Mouse (Mus musculus) intestine, postnatal 0 days (tissue): ENCODE measurements around the gene Tlnrd1. TPM values are rescaled to one million over a fixed set of nuclear protein-coding genes. Genes with fewer than 3 reads are reported as not detected.
A peak's percentile ranks its signal among the peaks of the same experiment; 100 is the strongest.

Source experiments
- ATAC-seq: fragments of 200-750 bp; cut with Nextera tagmentation; 2 replicates; pipeline ENCODE4 v1.8.0; 2017; ENCODE audit warnings: mild to moderate bottlenecking, moderate TSS enrichment, moderate library complexity
- H3K27ac ChIP-seq: fragments of 300-500 bp; sonication (generic); 2 replicates; pipeline ENCODE4 v1.5.1; 2014; ENCODE audit warnings: mild to moderate bottlenecking, low read depth, low read length, moderate library complexity
- H3K27me3 ChIP-seq: fragments of 300-500 bp; sonication (generic); replicated peaks from 2 replicates; pipeline ENCODE4 v1.6.1; 2014; ENCODE audit warnings: low read length, mixed read lengths; ENCODE audit not compliant: control insufficient read depth, insufficient read depth
- H3K36me3 ChIP-seq: fragments of 300-500 bp; sonication (generic); 2 replicates; pipeline ENCODE4 v1.6.1; 2014; ENCODE audit warnings: mild to moderate bottlenecking, moderate library complexity; ENCODE audit not compliant: control insufficient read depth, insufficient read depth
- H3K4me1 ChIP-seq: fragments of 300-500 bp; sonication (generic); replicated peaks from 2 replicates; pipeline ENCODE4 v1.6.1; 2014; ENCODE audit warnings: antibody characterized with exemption, low read length, mixed read lengths; ENCODE audit not compliant: control insufficient read depth, insufficient read depth
- H3K4me2 ChIP-seq: fragments of 300-500 bp; sonication (generic); replicated peaks from 2 replicates; pipeline ENCODE4 v1.6.1; 2014; ENCODE audit warnings: low read depth, mild to moderate bottlenecking, moderate library complexity
- H3K4me3 ChIP-seq: fragments of 300-500 bp; sonication (generic); 2 replicates; pipeline ENCODE4 v1.5.1; 2014; ENCODE audit warnings: low read depth, low read length
- H3K9ac ChIP-seq: fragments of 300-500 bp; sonication (generic); 2 replicates; pipeline ENCODE4 v1.6.1; 2014; ENCODE audit warnings: mild to moderate bottlenecking, low read depth, low read length
- H3K9me3 ChIP-seq: fragments of 300-500 bp; sonication (generic); 2 replicates; pipeline ENCODE4 v1.6.1; 2016; ENCODE audit warnings: mixed run types; ENCODE audit not compliant: control insufficient read depth
- CTCF ChIP-seq: sonication (generic); IDR thresholded peaks from 2 replicates; pipeline ENCODE4 v1.5.1; 2016; ENCODE audit warnings: low read depth, mild to moderate bottlenecking, control low read depth, antibody characterized with exemption, moderate library complexity
- WGBS: fragments of 180-500 bp; shearing (Covaris S2); extraction: QIAGEN DNeasy Blood & Tissue Kit; methylation state at CpG from one replicate; pipeline ENCODE4 v1.1.7; 2014; 5-methylcytosine and 5-hydroxymethylcytosine counted together
- polyA plus RNA-seq: library from polyadenylated mRNA; unstranded; fragments of >200 nt; fragmentation: Nextera tagmentation; extraction: Ambion mirVana; gene quantifications from 2 replicates; pipeline ENCODE4 v1.2.1, GENCODE M21; 2015

Tlnrd1 gene
- polyA plus RNA-seq, 1 experiment from 2014 or later = 11.8 TPM

DNA sequence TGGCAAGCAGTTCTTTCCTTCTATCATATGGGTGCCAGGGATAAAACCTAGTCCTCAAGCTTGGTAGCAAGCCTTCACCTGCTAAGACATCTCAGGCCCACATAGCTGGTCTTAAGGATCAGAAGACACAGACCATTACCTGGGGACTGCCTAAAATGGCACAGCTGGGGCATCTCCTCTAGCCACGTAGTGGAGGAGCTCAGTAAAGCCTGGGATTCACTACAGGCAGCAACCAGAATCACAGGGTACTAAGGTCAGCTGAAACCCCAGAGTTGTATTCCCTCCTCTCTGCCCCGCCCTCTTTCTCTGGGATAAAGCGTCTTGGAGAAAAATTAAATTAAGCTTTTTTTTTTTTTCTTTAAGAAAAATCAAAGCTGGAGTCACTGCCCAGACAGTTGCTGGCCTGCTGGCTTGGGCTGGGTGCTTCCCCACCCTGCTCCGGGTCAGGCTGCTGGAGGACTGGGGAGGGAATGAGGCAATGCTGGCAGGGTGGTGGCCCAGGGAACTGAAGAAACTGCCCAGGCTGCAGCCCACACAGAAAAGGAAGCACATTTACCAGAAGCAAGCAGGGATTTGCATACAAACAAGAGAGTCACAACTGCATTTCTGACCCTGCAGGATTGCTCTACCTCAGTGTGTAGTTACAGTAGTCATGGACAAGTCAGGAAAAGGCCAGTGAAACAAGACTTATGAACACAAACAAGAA, 24.6 kb downstream of the Tlnrd1 start:
- no peaks in the 10 kb centered on the region for H3K36me3 ChIP-seq
- no peak overlapping the region; the same call in 1 of the 2 replicates for H3K4me2 ChIP-seq
- 29% methylated on average over 4 of the region's 4 CpGs for WGBS
- TF ChIP-seq CTCF = no peak
- no peak overlapping the region for H3K9ac ChIP-seq
- peaks cover 12% of the 10 kb centered on the region; the same call in 1 of the 2 replicates for H3K4me1 ChIP-seq
- ATAC-seq = peak; percentile 67; the same call in 1 of the 2 replicates
- H3K27me3 ChIP-seq = no peaks in the 10 kb centered on the region
- no peak overlapping the region for H3K4me3 ChIP-seq
- no peak overlapping the region for H3K27ac ChIP-seq
- H3K9me3 ChIP-seq = no peaks in the 10 kb centered on the region

DNA sequence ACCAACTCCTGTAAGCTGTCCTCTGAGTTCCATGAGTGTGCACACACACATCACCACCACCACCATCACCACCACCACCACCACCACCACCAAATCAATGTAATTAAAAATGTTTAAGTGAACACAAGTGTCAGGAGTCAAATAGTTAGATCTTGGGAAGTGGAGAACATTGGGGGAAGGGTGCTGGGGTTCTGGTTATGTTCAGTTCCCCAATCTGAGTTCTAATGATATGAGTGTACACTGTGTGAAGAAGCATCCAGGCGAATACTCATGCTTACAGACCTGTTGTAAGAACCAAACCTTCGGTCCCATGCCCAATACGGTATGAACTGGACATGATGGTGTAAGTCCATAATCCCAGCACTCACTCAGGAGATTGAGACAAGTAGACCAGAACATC, 26.2 kb downstream of the Tlnrd1 start:
- H3K4me3 ChIP-seq = no peak overlapping the region
- no peak for TF ChIP-seq CTCF
- no peak overlapping the region for H3K27ac ChIP-seq
- H3K27me3 ChIP-seq = no peaks in the 10 kb centered on the region
- no peaks in the 10 kb centered on the region for H3K36me3 ChIP-seq
- H3K9me3 ChIP-seq = no peaks in the 10 kb centered on the region
- H3K9ac ChIP-seq = no peak overlapping the region
- no peak overlapping the region for H3K4me2 ChIP-seq
- ATAC-seq = no peak
- peaks cover 12% of the 10 kb centered on the region; the same call in 1 of the 2 replicates for H3K4me1 ChIP-seq
- 98% methylated on average over 3 of the region's 3 CpGs for WGBS

DNA sequence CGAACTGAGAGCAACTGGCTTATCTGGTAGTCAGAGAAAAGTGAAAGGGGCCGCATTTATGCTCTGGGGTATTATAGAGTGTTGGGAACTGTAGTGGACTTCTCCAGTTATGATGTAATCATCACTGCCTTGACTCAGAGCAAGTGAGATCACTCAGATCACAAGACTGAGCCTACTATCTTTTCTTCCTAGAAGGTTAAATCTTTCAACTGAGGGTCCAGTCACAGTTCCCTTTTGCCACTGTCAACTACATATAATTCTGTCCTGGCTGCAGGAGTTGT, 27.0 kb downstream of the Tlnrd1 start:
- Histone ChIP-seq H3K36me3 (no peaks in the 10 kb centered on the region), H3K4me3 (no peak overlapping the region), H3K9ac (no peak overlapping the region), H3K4me2 (no peak overlapping the region), H3K9me3 (no peaks in the 10 kb centered on the region), H3K27me3 (no peaks in the 10 kb centered on the region), H3K4me1 (peaks cover 12% of the 10 kb centered on the region; the same call in 1 of the 2 replicates), H3K27ac (no peak overlapping the region)
- WGBS = 35% methylated on average over 2 of the region's 2 CpGs
- ATAC-seq = peak; percentile 61
- TF ChIP-seq CTCF = no peak

DNA sequence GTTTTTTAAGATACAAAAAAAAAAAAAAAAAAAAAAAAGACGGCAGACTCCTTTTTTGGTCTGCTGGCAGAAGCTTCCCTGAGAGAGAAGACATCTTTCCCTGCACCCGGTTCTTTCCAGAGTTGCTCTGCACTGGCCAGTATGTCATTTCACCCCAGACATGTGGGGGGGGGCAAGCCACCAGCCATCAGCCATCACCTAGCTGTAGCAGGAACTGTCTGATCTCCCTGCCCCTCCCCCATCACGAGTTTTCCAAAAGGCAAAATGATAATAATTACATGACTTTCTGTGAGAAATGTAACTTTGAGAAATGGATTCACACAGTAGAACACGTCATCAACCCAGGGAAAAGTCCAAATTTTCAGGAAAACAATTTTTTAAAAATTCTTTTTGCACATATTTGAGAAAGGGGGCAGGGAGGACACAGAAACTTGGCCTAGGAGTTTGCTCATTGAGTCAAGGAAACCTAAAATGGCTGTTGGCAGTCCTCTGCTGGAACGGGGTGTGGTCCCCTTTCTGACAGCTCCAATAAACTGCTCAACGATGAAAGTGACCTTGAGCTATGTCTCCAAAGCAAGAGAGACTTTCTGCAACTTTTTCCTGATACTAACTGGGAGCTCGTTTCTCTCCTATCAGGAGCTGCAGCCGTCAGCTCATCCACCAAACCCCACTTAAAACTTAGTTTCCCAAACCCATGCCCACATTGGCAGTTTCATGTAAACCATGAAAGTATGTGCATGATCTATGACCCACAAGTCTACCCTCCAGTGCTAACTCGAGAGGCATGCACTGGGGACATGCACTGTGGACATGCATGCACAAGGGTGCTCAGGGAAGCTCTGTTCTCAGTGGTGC, 27.5 kb downstream of the Tlnrd1 start:
- no peak for ATAC-seq
- no peak overlapping the region for H3K27ac ChIP-seq
- H3K4me2 ChIP-seq = no peak overlapping the region
- WGBS = 47% methylated on average over 9 of the region's 9 CpGs
- TF ChIP-seq CTCF = no peak
- no peaks in the 10 kb centered on the region for H3K27me3 ChIP-seq
- no peak overlapping the region for H3K9ac ChIP-seq
- peaks cover 12% of the 10 kb centered on the region; the same call in 1 of the 2 replicates for H3K4me1 ChIP-seq
- H3K4me3 ChIP-seq = no peak overlapping the region
- no peaks in the 10 kb centered on the region for H3K9me3 ChIP-seq
- no peaks in the 10 kb centered on the region for H3K36me3 ChIP-seq

GRCm38 (mm10) chr7:83855203-83855602, 28.9 kb downstream of the Tlnrd1 start:
- peaks cover 12% of the 10 kb centered on the region; the same call in 1 of the 2 replicates for H3K4me1 ChIP-seq
- no peak for ATAC-seq
- 95% methylated on average over 1 of the region's 1 CpGs for WGBS
- TF ChIP-seq CTCF = no peak
- no peak overlapping the region for H3K9ac ChIP-seq
- no peak overlapping the region for H3K4me2 ChIP-seq
- no peaks in the 10 kb centered on the region for H3K9me3 ChIP-seq
- H3K4me3 ChIP-seq = no peak overlapping the region
- H3K27me3 ChIP-seq = no peaks in the 10 kb centered on the region
- no peaks in the 10 kb centered on the region for H3K36me3 ChIP-seq
- H3K27ac ChIP-seq = no peak overlapping the region
